Mouse (Mus musculus) heart, postnatal 0 days (tissue): Measurements from ENCODE around the gene Gm1043.

Experiments used
- CTCF ChIP-seq: IDR thresholded peaks from 2 replicates; pipeline ENCODE4 v1.5.1; 2016; ENCODE audit warnings: antibody characterized with exemption, control low read depth, low read depth
- EP300 ChIP-seq: IDR thresholded peaks from 2 replicates; pipeline ENCODE4 v1.6.1; 2016; ENCODE audit warnings: antibody characterized with exemption, low read depth

DNA sequence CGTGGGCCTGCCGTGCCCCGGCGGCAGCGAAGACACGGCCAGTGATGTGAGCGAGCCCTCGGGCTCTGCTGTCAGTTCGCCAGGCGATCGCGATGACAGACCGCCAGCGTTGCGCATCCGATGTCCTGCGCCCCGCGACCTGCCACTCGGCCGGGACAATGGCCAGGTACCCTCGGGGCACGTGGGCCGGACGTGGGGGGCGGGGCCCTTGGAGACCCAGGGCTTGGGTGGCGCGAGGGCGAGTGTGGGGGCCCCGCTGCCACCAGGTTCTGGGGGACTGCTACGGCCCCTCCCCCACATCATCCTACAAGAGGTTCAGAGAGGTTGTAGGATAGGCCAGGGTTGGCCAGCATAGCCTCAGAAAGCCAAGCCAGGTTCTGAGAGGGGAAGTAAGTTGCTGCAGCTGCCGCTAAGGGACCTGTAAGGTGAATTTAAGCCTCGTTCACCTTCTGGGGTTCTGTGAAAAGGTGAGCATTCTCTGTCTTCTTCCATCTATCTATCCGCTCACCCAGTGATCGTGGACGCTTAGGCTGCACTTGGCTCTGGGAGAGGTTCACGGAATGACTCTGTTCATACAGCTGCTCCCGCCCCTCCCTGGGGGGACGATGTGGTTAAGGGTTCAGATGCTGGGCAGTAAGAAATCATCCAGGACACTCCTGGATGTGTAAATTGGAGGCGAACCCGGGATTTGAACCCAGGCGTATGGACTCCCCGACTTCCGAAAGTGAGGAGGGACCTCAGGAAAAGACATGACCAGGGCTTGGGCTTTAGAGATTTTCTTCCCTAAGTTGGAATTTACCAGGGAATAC lies 157.4 kb downstream of the Gm1043 start:
- no peak for TF ChIP-seq CTCF
- no peak for TF ChIP-seq EP300
